Mouse (Mus musculus): ENCODE data around the gene 1700022I11Rik.

DNA sequence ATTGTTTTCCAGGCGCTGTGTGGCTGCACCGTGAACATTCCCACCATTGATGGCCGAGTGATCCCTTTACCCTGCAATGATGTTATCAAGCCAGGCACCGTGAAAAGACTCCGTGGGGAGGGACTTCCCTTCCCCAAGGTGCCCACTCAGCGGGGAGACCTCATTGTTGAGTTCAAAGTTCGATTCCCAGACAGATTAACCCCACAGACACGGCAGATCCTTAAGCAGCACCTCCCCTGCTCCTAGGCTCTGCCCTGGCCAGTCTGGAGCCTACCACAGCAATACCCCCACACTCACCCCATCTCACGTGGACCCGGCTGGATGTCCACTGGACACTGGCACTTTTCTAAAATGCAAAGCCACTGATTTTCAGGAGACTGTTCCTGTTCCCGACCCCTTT lies 12.1 kb upstream of the 1700022I11Rik start:
- TF ChIP-seq GATA1 (IDR thresholded peaks at IDR 0.05; ENCODE audit: low read length) = no peak
- no peak for TF ChIP-seq TAL1 (IDR thresholded peaks at IDR 0.05; ENCODE audit: low read length)
